Mouse (Mus musculus) cerebellum, postnatal 14 days (tissue): ENCODE results near the gene Uox.

Experiments
- DNase-seq, 2 experiments: peaks; one replicate each; pipeline ENCODE4 v3.0.0; 2021; ENCODE audit warnings: mixed read lengths in 2 of 2

Gene Uox

GRCm38 (mm10) chr3:146628227-146628982 lies 58.2 kb downstream of the Uox start:
- no peak for DNase-seq

- no peak for DNase-seq
These were observed 62.3 kb downstream of the Uox start for GRCm38 (mm10) chr3:146632506-146632905.

- DNase-seq = peak; percentile 56 to 62
These were observed 71.7 kb downstream of the Uox start for GRCm38 (mm10) chr3:146641818-146642427.

- DNase-seq = no peak
These were observed 79.2 kb downstream of the Uox start for GRCm38 (mm10) chr3:146649311-146649894.

GRCm38 (mm10) chr3:146650716-146651115 lies 80.5 kb downstream of the Uox start:
- no peak for DNase-seq

- DNase-seq = no peak
These were observed 81.0 kb downstream of the Uox start, which contains the start of gene 4930503B20Rik for GRCm38 (mm10) chr3:146651217-146651616. TSS of gene 4930503B20Rik (minus strand) at chr3:146651317.

GRCm38 (mm10) chr3:146652431-146652830 lies 82.2 kb downstream of the Uox start:
- DNase-seq = no peak

- no peak for DNase-seq
These were observed 83.5 kb downstream of the Uox start for GRCm38 (mm10) chr3:146653692-146654091.

GRCm38 (mm10) chr3:146655111-146655577 lies 84.9 kb downstream of the Uox start:
- DNase-seq = no peak

GRCm38 (mm10) chr3:146657433-146657832 lies 87.2 kb downstream of the Uox start:
- no peak for DNase-seq

GRCm38 (mm10) chr3:146658061-146658639 lies 87.9 kb downstream of the Uox start:
- no peak for DNase-seq

- DNase-seq = peak; percentile 82 to 90
These were observed 89.1 kb downstream of the Uox start for GRCm38 (mm10) chr3:146659321-146659720.

GRCm38 (mm10) chr3:146661001-146661400 lies 90.8 kb downstream of the Uox start:
- peak; percentile 21 to 38 for DNase-seq

- no peak for DNase-seq
These were observed 91.7 kb downstream of the Uox start for GRCm38 (mm10) chr3:146661907-146662306.

- no peak for DNase-seq
These were observed 100.9 kb downstream of the Uox start for GRCm38 (mm10) chr3:146671121-146671520.

GRCm38 (mm10) chr3:146675101-146675500 lies 104.9 kb downstream of the Uox start:
- no peak for DNase-seq

GRCm38 (mm10) chr3:146676193-146676592 lies 106.0 kb downstream of the Uox start:
- DNase-seq = no peak

- DNase-seq = no peak
These were observed 109.4 kb downstream of the Uox start for GRCm38 (mm10) chr3:146679646-146680045.

GRCm38 (mm10) chr3:146680625-146681024 lies 110.4 kb downstream of the Uox start:
- DNase-seq = no peak

GRCm38 (mm10) chr3:146681696-146682095 lies 111.5 kb downstream of the Uox start:
- DNase-seq = no peak
